Mouse (Mus musculus): ENCODE data around the gene Ddx6. TPM values are rescaled to one million over a fixed set of nuclear protein-coding genes. Genes with fewer than 3 reads are reported as not detected.
A peak's percentile ranks its signal among the peaks of the same experiment; 100 is the strongest.
"Not testable (repeated sequence)": the region's sequence is repeated elsewhere in the genome, so short reads cannot be mapped to it uniquely, and the experiment has no call there.

Gene Ddx6
- polyA plus RNA-seq, 2 experiments: 18.5 to 42.0 TPM

GRCm38 (mm10) chr9:44568083-44568455, 36.6 kb upstream of the Ddx6 start:
- 46% methylated on average over 7 of the region's 7 CpGs for WGBS
- no peak for TF ChIP-seq POLR2A (IDR thresholded peaks at IDR 0.05; ENCODE audit: borderline replicate concordance, extremely low read depth, insufficient read depth, insufficient read length)
- Histone ChIP-seq H3K9me3 (ENCODE audit: control insufficient read depth, low read length) (no peaks in the 10 kb centered on the region), H3K4me1 (ENCODE audit: control insufficient read depth, insufficient read depth, low read length) (no peaks in the 10 kb centered on the region), H3K36me3 (ENCODE audit: control insufficient read depth, insufficient read depth, low read length) (no peaks in the 10 kb centered on the region), H3K27me3 (ENCODE audit: control insufficient read depth, insufficient read depth, low read length) (no peaks in the 10 kb centered on the region), H3K4me2 (replicated peaks; ENCODE audit: low read depth, low read length, severe bottlenecking) (no peak overlapping the region), H3K4me3 (replicated peaks; ENCODE audit: low read length) (no peak overlapping the region), H3K9ac (ENCODE audit: low read depth, low read length, severe bottlenecking) (no peak overlapping the region), H3K27ac (replicated peaks; ENCODE audit: low read depth, low read length) (no peak overlapping the region)
- DNase-seq (ENCODE audit: low spot score): no peak
- ATAC-seq (ENCODE audit: low FRiP score, low read depth): no peak

- Histone ChIP-seq H3K9me3 (ENCODE audit: control insufficient read depth, low read length) (no peaks in the 10 kb centered on the region), H3K9ac (ENCODE audit: low read depth, low read length, severe bottlenecking) (no peak overlapping the region), H3K4me1 (ENCODE audit: control insufficient read depth, insufficient read depth, low read length) (no peaks in the 10 kb centered on the region), H3K4me2 (replicated peaks; ENCODE audit: low read depth, low read length, severe bottlenecking) (no peak overlapping the region), H3K4me3 (replicated peaks; ENCODE audit: low read length) (no peak overlapping the region), H3K36me3 (ENCODE audit: control insufficient read depth, insufficient read depth, low read length) (no peaks in the 10 kb centered on the region), H3K27me3 (ENCODE audit: control insufficient read depth, insufficient read depth, low read length) (no peaks in the 10 kb centered on the region), H3K27ac (replicated peaks; ENCODE audit: low read depth, low read length) (no peak overlapping the region)
- no peak for ATAC-seq (ENCODE audit: low FRiP score, low read depth)
- WGBS: 84% methylated on average over 12 of the region's 12 CpGs
- TF ChIP-seq POLR2A (IDR thresholded peaks at IDR 0.05; ENCODE audit: borderline replicate concordance, extremely low read depth, insufficient read depth, insufficient read length): no peak
- no peak for DNase-seq (ENCODE audit: low spot score)
Observed at GRCm38 (mm10) chr9:44570939-44571382, 33.7 kb upstream of the Ddx6 start.

- Histone ChIP-seq H3K27ac (replicated peaks; ENCODE audit: low read depth, low read length) (no peak overlapping the region), H3K4me3 (replicated peaks; ENCODE audit: low read length) (no peak overlapping the region), H3K4me1 (ENCODE audit: control insufficient read depth, insufficient read depth, low read length) (no peaks in the 10 kb centered on the region), H3K27me3 (ENCODE audit: control insufficient read depth, insufficient read depth, low read length) (no peaks in the 10 kb centered on the region), H3K9ac (ENCODE audit: low read depth, low read length, severe bottlenecking) (no peak overlapping the region), H3K9me3 (ENCODE audit: control insufficient read depth, low read length) (no peaks in the 10 kb centered on the region), H3K4me2 (replicated peaks; ENCODE audit: low read depth, low read length, severe bottlenecking) (no peak overlapping the region), H3K36me3 (ENCODE audit: control insufficient read depth, insufficient read depth, low read length) (no peaks in the 10 kb centered on the region)
- DNase-seq (ENCODE audit: low spot score): no peak
- TF ChIP-seq POLR2A (IDR thresholded peaks at IDR 0.05; ENCODE audit: borderline replicate concordance, extremely low read depth, insufficient read depth, insufficient read length): no peak
- WGBS: 70% methylated on average over 4 of the region's 4 CpGs
- no peak for ATAC-seq (ENCODE audit: low FRiP score, low read depth)
Observed at GRCm38 (mm10) chr9:44573306-44573705, 31.4 kb upstream of the Ddx6 start.

GRCm38 (mm10) chr9:44575095-44575494, 29.6 kb upstream of the Ddx6 start:
- no peak overlapping the region for H3K27ac ChIP-seq (replicated peaks; ENCODE audit: low read depth, low read length)
- no peaks in the 10 kb centered on the region for H3K4me1 ChIP-seq (ENCODE audit: control insufficient read depth, insufficient read depth, low read length)
- no peak for TF ChIP-seq POLR2A (IDR thresholded peaks at IDR 0.05; ENCODE audit: borderline replicate concordance, extremely low read depth, insufficient read depth, insufficient read length)
- 69% methylated on average over 2 of the region's 2 CpGs for WGBS
- DNase-seq (ENCODE audit: low spot score) (no peak), ATAC-seq (ENCODE audit: low FRiP score, low read depth) (no peak)
- no peaks in the 10 kb centered on the region for H3K36me3 ChIP-seq (ENCODE audit: control insufficient read depth, insufficient read depth, low read length)
- no peak overlapping the region for H3K4me3 ChIP-seq (replicated peaks; ENCODE audit: low read length)
- H3K9me3 ChIP-seq (ENCODE audit: control insufficient read depth, low read length): no peaks in the 10 kb centered on the region
- no peaks in the 10 kb centered on the region for H3K27me3 ChIP-seq (ENCODE audit: control insufficient read depth, insufficient read depth, low read length)
- H3K4me2 ChIP-seq (replicated peaks; ENCODE audit: low read depth, low read length, severe bottlenecking): no peak overlapping the region
- H3K9ac ChIP-seq (ENCODE audit: low read depth, low read length, severe bottlenecking): no peak overlapping the region

- ATAC-seq (ENCODE audit: low FRiP score, low read depth); H3K4me3 ChIP-seq (replicated peaks; ENCODE audit: low read length): not testable (repeated sequence)
- WGBS: 96% methylated on average over 7 of the region's 7 CpGs
Observed at GRCm38 (mm10) chr9:44576046-44576445, 28.6 kb upstream of the Ddx6 start.

GRCm38 (mm10) chr9:44579392-44579791, 25.3 kb upstream of the Ddx6 start:
- no peak for TF ChIP-seq POLR2A (IDR thresholded peaks at IDR 0.05; ENCODE audit: borderline replicate concordance, extremely low read depth, insufficient read depth, insufficient read length)
- H3K4me2 ChIP-seq (replicated peaks; ENCODE audit: low read depth, low read length, severe bottlenecking): no peak overlapping the region
- no peaks in the 10 kb centered on the region for H3K36me3 ChIP-seq (ENCODE audit: control insufficient read depth, insufficient read depth, low read length)
- ATAC-seq (ENCODE audit: low FRiP score, low read depth): no peak
- H3K27ac ChIP-seq (replicated peaks; ENCODE audit: low read depth, low read length): no peak overlapping the region
- no peak overlapping the region for H3K9ac ChIP-seq (ENCODE audit: low read depth, low read length, severe bottlenecking)
- no peaks in the 10 kb centered on the region for H3K27me3 ChIP-seq (ENCODE audit: control insufficient read depth, insufficient read depth, low read length)
- 30% methylated on average over 6 of the region's 6 CpGs for WGBS
- no peak overlapping the region for H3K4me3 ChIP-seq (replicated peaks; ENCODE audit: low read length)
- peaks cover 3% of the 10 kb centered on the region; the same call in 1 of the 2 replicates for H3K9me3 ChIP-seq (ENCODE audit: control insufficient read depth, low read length)
- DNase-seq (ENCODE audit: low spot score): peak; percentile 24
- H3K4me1 ChIP-seq (ENCODE audit: control insufficient read depth, insufficient read depth, low read length): no peaks in the 10 kb centered on the region

More at GRCm38 (mm10) chr9:44576046-44576445, 28.6 kb upstream of the Ddx6 start:
- not testable (repeated sequence) for H3K4me1 ChIP-seq (ENCODE audit: control insufficient read depth, insufficient read depth, low read length); DNase-seq (ENCODE audit: low spot score); H3K27me3 ChIP-seq (ENCODE audit: control insufficient read depth, insufficient read depth, low read length); H3K9me3 ChIP-seq (ENCODE audit: control insufficient read depth, low read length); H3K4me2 ChIP-seq (replicated peaks; ENCODE audit: low read depth, low read length, severe bottlenecking); H3K9ac ChIP-seq (ENCODE audit: low read depth, low read length, severe bottlenecking); H3K27ac ChIP-seq (replicated peaks; ENCODE audit: low read depth, low read length); H3K36me3 ChIP-seq (ENCODE audit: control insufficient read depth, insufficient read depth, low read length)

All from limb, embryonic 14.5 days (tissue).